Mouse (Mus musculus) lung, adult 2 months (tissue): ENCODE data around the gene Cacna2d1. TPM values are rescaled to one million over a fixed set of nuclear protein-coding genes. Genes with fewer than 3 reads are reported as not detected.

Experiments
- DNase-seq: peaks from one replicate; pipeline ENCODE4 v3.0.0; 2022
- H3K4me1 ChIP-seq: fragments of 200-500 bp; 2 replicates; pipeline ENCODE4 v1.6.1; 2011; ENCODE audit warnings: low read length; ENCODE audit not compliant: control insufficient read depth, insufficient read depth
- H3K4me3 ChIP-seq: fragments of 200-500 bp; replicated peaks from 2 replicates; pipeline ENCODE3; 2011; ENCODE audit warnings: low read depth, mild to moderate bottlenecking, control low read depth, low read length; ENCODE audit errors: extremely low read depth
- CTCF ChIP-seq: fragments of 200-500 bp; IDR thresholded peaks from 2 replicates; pipeline ENCODE4 v1.5.1; 2011; ENCODE audit warnings: mild to moderate bottlenecking, low read length, control low read depth; ENCODE audit not compliant: insufficient read depth
- POLR2A ChIP-seq: fragments of 200-500 bp; IDR thresholded peaks from 2 replicates; pipeline ENCODE4 v1.6.1; 2011; ENCODE audit warnings: low read depth, mild to moderate bottlenecking, control low read depth, low read length, borderline replicate concordance; ENCODE audit errors: extremely low read depth
- WGBS: fragments of 180-500 bp; shearing (Covaris S2); methylation state at CpG from one replicate; pipeline ENCODE4 v1.1.7; 2018; 5-methylcytosine and 5-hydroxymethylcytosine counted together
- polyA plus RNA-seq: library from polyadenylated mRNA; depleted of rRNA; stranded (reverse); fragments of >200 nt; gene quantifications from 2 replicates; pipeline ENCODE4 v1.2.3, GENCODE M21; 2012

Cacna2d1 gene
- polyA plus RNA-seq, 1 experiment, result 5.5 TPM

DNA sequence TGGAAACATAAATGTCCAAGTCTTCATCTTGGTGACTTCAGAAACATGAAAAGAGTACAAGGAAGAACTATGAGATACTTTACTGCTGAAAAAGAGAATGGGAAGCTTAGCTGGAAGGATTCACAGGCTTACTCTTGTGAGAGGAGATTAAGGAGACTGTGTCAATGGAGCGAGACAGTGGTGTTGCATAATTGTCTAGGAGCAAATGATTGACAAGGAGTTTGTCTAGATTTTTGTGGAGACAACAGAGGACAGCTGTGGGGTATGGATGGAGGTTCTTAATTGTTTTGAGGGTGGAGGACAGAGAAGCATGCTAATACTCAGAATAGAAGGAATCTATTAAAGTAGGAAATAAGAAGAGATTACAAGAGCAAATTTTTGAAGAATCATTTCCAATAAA, 100.8 kb downstream of the Cacna2d1 start:
- DNase-seq, result no peak
- 80% methylated on average over 1 of the region's 1 CpGs for WGBS
- Histone ChIP-seq H3K4me3 (no peak overlapping the region), H3K4me1 (no peaks in the 10 kb centered on the region)
- TF ChIP-seq CTCF (no peak), POLR2A (no peak)

DNA sequence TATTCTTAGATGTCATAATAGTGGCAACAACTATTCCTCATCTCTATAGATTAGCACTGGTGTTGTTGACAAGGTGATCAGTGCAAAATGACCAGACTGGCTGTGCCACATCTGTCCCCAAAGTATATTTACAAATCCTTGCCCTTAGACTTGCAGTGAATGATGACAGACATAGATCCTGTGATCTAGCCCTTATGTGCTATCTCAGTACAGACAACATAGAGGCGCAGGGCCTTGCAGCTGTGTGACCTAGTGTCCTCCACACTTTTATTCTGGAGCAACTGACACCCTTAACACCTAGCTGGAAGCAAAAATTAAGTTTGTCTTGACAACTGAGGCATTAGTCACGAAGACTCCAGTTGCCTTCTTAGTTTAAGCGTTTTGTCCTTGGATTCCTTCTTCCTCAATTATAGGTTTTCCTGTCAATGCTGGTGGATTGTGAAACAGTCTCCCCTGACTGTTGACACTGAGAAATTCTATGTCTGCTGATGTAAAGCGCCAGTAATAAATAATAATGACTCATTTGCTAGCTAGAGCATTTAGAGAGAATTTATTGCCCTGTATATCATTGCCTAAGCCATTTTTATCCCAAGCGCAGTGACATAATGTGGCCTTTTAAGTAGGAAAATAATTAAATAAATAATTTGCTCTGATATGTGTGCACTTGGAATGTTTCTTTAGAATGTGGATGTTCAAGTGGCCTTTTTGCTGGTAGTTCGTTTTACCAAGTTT, 110.8 kb downstream of the Cacna2d1 start:
- H3K4me3 ChIP-seq, result no peak overlapping the region
- DNase-seq, result no peak
- WGBS, result 78% methylated on average over 6 of the region's 6 CpGs
- TF ChIP-seq CTCF (no peak), POLR2A (no peak)
- no peaks in the 10 kb centered on the region; the same call in 1 of the 2 replicates for H3K4me1 ChIP-seq

DNA sequence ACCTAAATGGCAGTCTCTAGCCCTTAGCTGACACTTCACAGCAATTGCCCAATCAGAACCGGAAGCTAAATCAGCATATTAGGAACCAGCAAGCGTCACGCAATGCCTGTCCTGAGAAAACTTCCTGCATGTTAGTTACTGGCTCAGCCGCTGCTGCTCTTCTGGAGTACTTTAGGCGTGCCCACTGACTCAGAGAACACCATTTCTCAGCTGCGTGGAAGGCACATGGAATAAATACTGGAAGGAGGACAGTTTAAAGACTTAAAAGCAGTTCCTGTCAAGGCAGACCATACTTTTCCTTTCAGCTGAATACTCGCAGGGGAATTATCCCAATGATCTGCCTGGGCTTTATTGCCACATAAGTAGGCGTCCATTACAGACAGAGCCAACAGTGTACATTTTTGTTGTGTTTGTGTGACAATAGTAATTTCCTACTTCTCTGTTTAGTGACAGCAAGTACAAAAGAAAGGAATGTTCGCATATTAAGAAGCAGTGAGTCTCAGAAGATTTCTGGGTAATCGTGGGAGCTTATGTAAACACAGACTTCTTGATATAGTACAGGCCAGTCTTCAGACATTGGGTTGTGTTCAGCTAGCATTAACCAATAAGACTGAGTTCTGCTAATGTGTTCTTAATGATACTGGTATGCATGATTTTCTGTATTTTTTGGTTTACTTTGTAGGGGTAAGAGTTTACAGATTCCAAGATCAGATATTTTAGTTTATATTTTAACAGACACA, 113.1 kb downstream of the Cacna2d1 start:
- no peaks in the 10 kb centered on the region; the same call in 1 of the 2 replicates for H3K4me1 ChIP-seq
- peak; percentile 12 for DNase-seq
- TF ChIP-seq CTCF, result no peak
- TF ChIP-seq POLR2A, result no peak
- peak overlapping the region; percentile 30 for H3K4me3 ChIP-seq
- 22% methylated on average over 10 of the region's 10 CpGs for WGBS

DNA sequence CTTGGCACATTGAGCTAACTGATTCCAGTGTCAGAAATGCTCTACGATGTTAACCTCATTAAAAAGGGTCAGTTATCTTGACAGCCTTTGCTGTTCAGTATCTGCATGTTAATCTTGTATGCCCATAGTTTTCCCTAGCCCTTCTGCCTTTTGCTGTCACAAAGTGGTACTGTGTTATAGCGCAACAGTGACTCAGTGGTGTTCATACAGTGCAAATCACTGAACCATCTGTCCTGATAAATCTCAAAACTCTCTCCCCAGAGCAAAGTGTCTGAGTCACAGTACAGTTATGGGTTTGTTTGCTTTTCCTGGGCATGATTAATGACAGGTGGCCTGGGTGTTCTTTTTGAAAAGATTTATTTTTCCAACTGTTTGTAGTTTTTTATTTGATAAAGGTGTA, 122.3 kb downstream of the Cacna2d1 start:
- no peak for TF ChIP-seq CTCF
- TF ChIP-seq POLR2A, result no peak
- no peak for DNase-seq
- no peaks in the 10 kb centered on the region for H3K4me1 ChIP-seq

DNA sequence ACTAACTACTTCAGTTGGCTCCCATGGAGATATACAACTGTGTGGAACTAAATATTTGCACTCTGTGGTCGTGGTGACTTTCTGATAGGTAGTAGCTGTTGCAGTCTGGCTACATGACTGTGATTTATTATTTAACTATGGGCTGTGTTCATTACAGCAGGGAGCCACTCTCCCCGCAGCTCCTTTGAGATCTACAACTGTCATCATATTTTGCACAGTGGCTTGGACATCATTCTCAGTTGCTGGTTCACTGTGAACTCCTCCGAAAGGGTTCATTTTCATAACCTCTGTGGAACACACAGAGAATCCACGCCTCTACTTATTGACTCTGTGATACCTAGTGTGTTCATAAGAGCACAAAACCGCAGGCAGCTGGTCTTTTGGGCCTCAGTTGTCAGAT, 128.3 kb downstream of the Cacna2d1 start:
- Histone ChIP-seq H3K4me1 (no peaks in the 10 kb centered on the region), H3K4me3 (no peak overlapping the region)
- DNase-seq, result no peak
- TF ChIP-seq CTCF, result no peak
- TF ChIP-seq POLR2A, result no peak
- 52% methylated on average over 5 of the region's 5 CpGs for WGBS

More for the DNA sequence above, 122.3 kb downstream of the Cacna2d1 start:
- 72% methylated on average over 2 of the region's 2 CpGs for WGBS
- no peak overlapping the region for H3K4me3 ChIP-seq

DNA sequence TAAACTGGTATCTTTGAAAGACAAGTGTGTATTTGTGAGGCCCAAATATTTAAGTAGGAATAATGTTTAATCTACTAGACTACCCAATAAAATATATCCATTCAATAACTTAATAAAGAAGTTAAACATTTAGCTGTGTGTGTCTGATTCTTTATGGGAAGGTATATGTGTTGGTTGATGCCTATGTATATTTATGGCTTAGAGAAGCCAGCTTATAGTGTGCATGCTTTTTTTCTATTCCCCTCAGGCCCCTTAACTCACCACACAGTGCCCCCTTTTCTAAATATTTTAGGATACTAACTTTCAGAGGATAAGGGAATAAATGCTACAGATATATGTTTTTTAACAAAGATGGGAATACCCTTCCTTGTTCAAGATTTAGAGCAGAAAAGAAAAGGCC, 128.8 kb downstream of the Cacna2d1 start:
- no peak for DNase-seq
- H3K4me1 ChIP-seq, result no peaks in the 10 kb centered on the region
- TF ChIP-seq POLR2A (no peak), CTCF (no peak)
- no peak overlapping the region for H3K4me3 ChIP-seq

DNA sequence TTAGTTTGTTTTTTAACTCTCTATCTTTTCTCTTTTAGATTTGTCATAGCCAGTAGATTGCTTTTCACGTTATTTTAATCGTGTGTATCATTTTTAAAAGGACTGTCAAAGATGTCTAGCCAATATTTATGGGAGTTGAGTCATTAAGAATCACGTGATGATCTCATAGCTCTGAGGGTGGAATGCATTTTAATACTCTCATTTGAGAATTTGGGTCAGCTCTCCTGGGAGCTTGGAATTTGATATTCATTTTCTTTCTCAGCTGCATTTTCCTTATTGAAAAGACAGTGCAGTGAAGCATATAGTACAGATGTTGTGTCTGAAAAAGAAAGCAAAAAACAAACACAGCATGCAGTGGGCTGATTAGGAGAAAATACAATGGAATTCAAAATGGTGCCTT, 129.5 kb downstream of the Cacna2d1 start:
- no peak for TF ChIP-seq POLR2A
- no peaks in the 10 kb centered on the region for H3K4me1 ChIP-seq
- 61% methylated on average over 3 of the region's 3 CpGs for WGBS
- no peak for DNase-seq
- no peak overlapping the region for H3K4me3 ChIP-seq

DNA sequence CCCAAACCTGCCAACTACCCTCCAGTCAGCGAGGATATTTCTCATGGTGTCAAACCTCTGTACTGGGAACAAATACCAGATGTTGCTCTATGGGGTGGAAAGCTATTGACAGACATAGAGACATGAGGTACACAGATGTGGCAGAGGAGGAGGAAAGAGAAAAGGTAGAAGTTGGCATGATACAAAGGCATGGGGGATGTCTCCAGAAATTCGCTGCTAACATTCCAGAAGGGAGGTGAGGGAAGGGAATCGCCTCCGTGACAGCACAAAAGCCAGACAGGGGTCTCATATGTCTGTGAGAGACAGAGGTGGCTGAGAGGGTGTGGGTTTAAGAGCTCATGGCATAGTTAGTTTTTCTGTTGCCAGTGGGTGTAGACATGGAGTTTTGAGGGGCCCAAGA, 131.3 kb downstream of the Cacna2d1 start:
- 86% methylated on average over 4 of the region's 4 CpGs for WGBS
- TF ChIP-seq POLR2A (no peak), CTCF (no peak)
- Histone ChIP-seq H3K4me3 (no peak overlapping the region), H3K4me1 (no peaks in the 10 kb centered on the region)
- DNase-seq, result no peak

DNA sequence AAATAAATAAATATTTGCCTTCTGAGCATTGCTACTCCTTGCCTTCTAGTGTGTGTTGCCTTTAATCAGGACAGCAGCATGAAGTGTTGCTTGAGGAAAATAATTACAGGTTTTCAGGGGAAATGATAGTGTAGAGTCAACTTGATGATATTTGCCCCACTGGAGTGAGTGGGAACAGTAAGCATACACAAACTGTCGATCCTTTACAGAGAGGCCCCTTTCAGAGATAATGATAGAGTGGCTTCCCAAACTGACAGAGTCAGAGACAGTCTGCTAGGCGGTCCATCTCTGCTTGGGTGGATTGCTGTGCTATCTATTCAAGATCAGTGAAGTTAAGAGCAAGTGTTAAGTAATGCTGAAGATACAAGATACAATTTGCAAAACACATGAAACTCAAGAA, 147.8 kb downstream of the Cacna2d1 start:
- Histone ChIP-seq H3K4me3 (no peak overlapping the region), H3K4me1 (no peaks in the 10 kb centered on the region)
- TF ChIP-seq CTCF (no peak), POLR2A (no peak)
- 69% methylated on average over 2 of the region's 2 CpGs for WGBS
- no peak for DNase-seq
